Mouse (Mus musculus) forelimb bud, embryonic 11.5 days (tissue): ENCODE results near the gene Gm5108.

Experiments used
- DNase-seq: peaks from one replicate; pipeline ENCODE4 v3.0.0-alpha.2; 2012; ENCODE audit warnings: low read depth, low spot score

Gene Gm5108

GRCm38 (mm10) chr5:67941369-67941768 lies at the start of gene Gm5108:
Gene Gm5108, plus strand, starts transcription at chr5:67941669.
- no peak for DNase-seq

- no peak for DNase-seq
Measured at GRCm38 (mm10) chr5:67898921-67899320, 42.5 kb upstream of the Gm5108 start.

DNA sequence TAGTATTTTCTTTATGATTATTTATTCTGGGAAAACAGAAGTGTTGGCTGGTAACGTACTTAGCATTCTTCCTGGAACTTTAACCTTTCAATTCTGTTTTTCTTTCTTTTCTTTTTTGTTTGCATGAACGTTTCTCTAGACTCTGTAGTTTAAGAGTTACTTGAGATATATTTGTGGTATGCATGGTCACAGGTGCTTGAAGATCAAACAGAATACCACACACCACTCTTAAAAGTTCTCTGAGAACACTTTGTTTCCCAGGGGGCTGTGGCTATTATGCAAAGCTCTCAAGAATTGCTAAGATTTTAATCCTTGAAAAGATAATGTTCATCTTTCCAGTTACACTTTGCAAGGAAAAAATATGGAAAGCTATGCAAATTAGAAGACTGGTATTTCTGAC lies 36.9 kb upstream of the Gm5108 start:
- DNase-seq = no peak

DNA sequence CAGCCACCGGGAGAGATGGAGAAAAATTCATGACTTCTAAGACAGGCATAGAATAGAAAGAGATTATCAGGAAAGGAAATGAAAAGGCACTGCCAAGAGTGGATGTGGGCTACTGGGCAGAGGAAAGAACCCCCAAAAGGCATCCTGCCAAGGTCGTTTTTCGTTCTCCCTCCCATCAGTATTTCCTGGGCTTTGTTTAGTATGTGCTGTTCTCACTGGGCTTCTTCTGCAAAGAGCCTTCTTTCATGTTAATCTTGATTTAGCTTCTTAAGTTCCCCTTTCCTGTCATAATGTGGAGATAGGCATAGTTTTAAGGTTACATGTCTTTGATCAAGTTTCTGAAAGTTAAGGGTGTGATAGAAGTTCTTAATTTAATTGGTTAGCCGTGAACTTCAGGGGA lies 10.9 kb upstream of the Gm5108 start:
- DNase-seq = no peak

DNA sequence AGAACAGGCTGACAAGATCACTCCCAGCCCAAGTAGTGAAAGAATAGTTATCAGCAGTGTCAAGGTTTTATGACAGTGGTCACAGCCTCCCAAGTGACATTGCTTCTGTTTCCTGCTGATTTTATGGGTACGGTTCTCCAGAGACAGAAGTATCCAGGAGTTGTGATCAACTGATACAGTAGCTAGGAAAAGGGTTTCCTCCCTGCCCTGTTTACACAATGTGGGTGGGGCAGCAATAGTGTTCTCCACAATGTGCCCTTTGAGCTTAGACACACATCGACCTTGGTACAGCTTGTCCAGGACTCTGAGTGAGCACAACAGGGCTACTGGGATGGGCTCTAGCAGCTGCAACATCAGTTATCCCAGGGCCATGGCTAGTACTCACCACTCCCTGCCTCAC lies 9.8 kb upstream of the Gm5108 start:
- no peak for DNase-seq

DNA sequence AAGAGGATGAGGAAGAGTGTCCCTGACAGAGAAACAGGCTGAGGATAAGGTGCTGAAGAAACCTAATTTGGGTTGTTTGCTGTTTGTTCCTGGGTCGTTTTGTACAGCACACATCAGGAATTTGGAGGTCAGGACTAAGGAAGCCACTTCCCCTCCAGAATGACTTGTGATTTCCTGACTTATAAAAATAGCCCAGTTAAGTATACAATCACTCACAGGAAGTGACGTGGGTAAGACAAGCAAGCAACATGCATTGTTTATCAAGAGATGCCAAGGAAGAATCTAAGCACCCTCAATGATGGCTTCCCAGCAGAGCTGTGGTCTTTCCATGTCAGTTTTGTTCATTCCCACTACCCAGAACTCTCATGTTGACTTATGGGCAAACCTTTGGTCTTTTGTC lies 1.7 kb downstream of the Gm5108 start:
- no peak for DNase-seq

GRCm38 (mm10) chr5:67944074-67944785 lies 2.8 kb downstream of the Gm5108 start:
- no peak for DNase-seq

DNA sequence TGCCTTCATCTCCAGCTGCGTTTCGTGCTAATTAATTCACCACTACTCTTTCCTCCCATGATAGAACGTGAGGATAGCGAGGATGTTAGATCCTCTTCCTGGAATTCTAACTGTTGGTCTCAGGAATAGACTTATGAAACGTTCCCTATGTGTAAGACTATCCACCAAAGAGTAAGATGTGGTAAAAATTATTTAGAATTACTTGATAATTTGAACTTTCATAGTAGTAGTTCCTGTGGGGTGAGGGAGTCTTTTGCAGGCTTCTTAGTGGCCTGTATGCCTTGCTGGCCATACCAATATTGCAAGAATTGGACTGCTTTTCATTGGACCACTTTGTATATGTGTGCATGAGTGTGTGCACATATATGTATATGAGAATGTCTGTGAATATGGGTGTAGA lies 4.9 kb downstream of the Gm5108 start, which contains the start of gene Gm21905:
TSS of gene Gm21905 (minus strand) at position 101 of the 400 bp plus-strand sequence.
- DNase-seq = no peak

GRCm38 (mm10) chr5:67947006-67947405 lies 5.5 kb downstream of the Gm5108 start:
- DNase-seq = no peak

GRCm38 (mm10) chr5:67948074-67948473 lies 6.6 kb downstream of the Gm5108 start:
- no peak for DNase-seq

DNA sequence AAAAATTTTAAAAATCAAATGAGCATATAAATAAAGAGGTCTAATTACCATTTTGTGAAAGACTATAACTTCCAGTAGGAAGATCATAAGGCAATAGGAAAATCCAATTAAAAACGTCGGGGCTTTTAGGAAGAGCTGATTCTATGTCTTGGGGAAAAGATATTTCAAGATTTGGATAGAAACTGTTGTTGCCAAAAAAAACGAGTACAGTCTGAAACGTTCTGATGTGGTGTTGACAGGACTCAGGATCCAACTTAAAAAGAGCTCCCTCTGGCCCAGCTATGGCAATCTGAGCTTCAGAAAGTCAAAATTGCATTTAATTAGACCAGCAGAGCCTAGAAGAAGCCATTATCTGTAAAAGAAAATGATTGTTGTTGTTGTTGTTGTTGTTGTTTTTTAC lies 12.6 kb downstream of the Gm5108 start:
- DNase-seq = no peak

GRCm38 (mm10) chr5:67955486-67955885 lies 14.0 kb downstream of the Gm5108 start:
- DNase-seq = no peak

- DNase-seq = no peak
Measured at GRCm38 (mm10) chr5:67961708-67962629, 20.5 kb downstream of the Gm5108 start.

DNA sequence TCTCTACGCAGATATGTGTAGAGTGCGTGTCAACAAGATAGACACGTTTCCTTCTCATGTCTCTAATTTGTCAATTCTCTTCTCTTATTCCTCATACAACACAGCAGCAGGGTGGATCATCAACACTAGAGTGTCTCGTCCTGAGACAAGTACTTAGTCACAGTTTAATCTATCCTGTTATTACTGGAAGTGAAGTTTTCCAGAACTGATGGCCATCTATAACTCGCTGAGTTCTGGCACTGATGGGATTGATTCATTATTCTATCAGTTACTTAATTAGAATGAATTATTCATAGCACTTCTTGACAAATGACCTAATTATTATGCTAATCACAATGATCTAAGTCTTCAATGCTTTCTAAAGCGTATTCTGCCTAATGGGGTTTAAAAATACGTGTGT lies 28.1 kb downstream of the Gm5108 start:
- no peak for DNase-seq

GRCm38 (mm10) chr5:67981946-67982526 lies 40.6 kb downstream of the Gm5108 start:
- DNase-seq = no peak

DNA sequence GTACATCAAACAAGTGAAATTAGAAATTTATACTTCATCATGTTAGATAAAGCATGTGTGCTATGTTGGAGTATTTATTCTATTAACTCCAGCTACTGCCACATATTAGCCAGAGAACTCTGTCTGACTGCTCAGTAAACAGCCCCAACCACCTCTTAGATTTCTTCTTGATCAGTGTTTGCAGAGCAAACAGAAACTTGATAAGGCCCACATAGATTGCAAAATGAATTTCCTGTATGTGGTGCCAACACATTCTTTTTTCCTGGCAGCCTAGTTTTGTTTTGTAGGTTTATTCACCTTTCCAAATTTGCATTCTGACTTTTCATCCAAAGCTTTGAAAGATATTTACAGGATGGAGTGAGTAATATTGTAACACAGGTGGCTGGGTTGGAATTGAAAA lies 49.0 kb downstream of the Gm5108 start:
- DNase-seq = no peak

GRCm38 (mm10) chr5:68002611-68003010 lies 61.1 kb downstream of the Gm5108 start:
- no peak for DNase-seq

DNA sequence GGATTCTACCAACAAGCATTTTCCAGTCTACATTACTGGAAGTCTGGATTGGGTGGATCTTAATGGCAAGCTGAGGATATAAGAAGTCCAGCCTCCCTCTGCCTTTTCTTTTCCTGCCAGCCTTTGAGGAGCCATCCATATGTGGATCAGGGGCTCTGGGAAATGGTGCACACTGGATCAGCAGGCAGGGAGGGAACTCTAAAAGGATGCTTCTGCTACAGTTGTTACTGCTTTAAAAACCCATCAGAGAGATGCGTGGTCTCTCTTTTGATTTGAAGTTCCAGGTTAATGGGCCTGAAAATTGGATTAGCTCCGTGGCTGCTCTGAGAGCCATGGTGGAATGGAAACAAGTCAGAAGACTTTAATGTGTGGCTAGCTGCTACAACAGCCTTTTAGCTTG lies 62.4 kb downstream of the Gm5108 start:
- no peak for DNase-seq

GRCm38 (mm10) chr5:68004419-68004818 lies 63.0 kb downstream of the Gm5108 start:
- no peak for DNase-seq

DNA sequence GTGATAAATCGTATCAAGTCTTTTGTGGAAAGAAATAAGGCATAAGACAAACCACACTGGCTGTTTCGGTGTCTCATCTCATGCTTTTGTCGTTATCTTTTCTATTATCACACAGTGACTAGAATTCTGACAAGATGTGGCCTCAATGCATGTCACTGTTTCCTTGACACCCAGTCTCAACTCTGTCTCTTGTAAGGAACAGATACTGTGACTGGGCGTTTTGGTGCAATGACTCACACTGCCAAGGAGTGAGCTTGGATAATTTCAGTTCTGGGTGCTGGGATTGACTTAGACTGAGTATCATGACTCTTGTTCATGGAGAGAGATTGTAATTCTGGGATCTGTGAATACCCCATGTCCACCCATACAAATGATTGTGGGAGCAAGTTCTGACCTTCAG lies 65.6 kb downstream of the Gm5108 start:
- no peak for DNase-seq

GRCm38 (mm10) chr5:68011569-68011968 lies 70.1 kb downstream of the Gm5108 start:
- DNase-seq = no peak

- DNase-seq = peak; percentile 77
Measured at GRCm38 (mm10) chr5:68012618-68013017, 71.1 kb downstream of the Gm5108 start.
